Mouse (Mus musculus) lung, embryonic 14.5 days (tissue): Measurements from ENCODE around the gene Nxpe4. TPM values are rescaled to one million over a fixed set of nuclear protein-coding genes. Genes with fewer than 3 reads are reported as not detected.

Source experiments
- ATAC-seq: fragments of 200-750 bp; cut with Nextera tagmentation; 2 replicates; pipeline ENCODE4 v1.8.0; 2017; ENCODE audit warnings: mild to moderate bottlenecking, moderate TSS enrichment, moderate library complexity; ENCODE audit not compliant: insufficient read depth
- DNase-seq: peaks from one replicate; pipeline ENCODE4 v3.0.0-alpha.2; 2015
- H3K27ac ChIP-seq: fragments of 300-500 bp; sonication (generic); 2 replicates; pipeline ENCODE4 v1.5.1; 2014; ENCODE audit warnings: low read depth, mild to moderate bottlenecking, moderate library complexity
- H3K27me3 ChIP-seq: fragments of 300-500 bp; sonication (generic); 2 replicates; pipeline ENCODE4 v1.6.1; 2014; ENCODE audit warnings: low read length, control low read depth; ENCODE audit not compliant: insufficient read depth
- H3K36me3 ChIP-seq: fragments of 300-500 bp; sonication (generic); 2 replicates; pipeline ENCODE4 v1.6.1; 2014; ENCODE audit warnings: control low read depth; ENCODE audit not compliant: insufficient read depth
- H3K4me1 ChIP-seq: fragments of 300-500 bp; sonication (generic); 2 replicates; pipeline ENCODE4 v1.6.1; 2014; ENCODE audit warnings: antibody characterized with exemption, control low read depth; ENCODE audit not compliant: insufficient read depth
- H3K4me2 ChIP-seq: fragments of 300-500 bp; sonication (generic); 2 replicates; pipeline ENCODE4 v1.6.1; 2014; ENCODE audit warnings: mild to moderate bottlenecking
- H3K4me3 ChIP-seq: fragments of 300-500 bp; sonication (generic); 2 replicates; pipeline ENCODE4 v1.5.1; 2014; ENCODE audit warnings: low read depth, low read length
- H3K9ac ChIP-seq: fragments of 300-500 bp; sonication (generic); 2 replicates; pipeline ENCODE4 v1.6.1; 2014
- H3K9me3 ChIP-seq: fragments of 300-500 bp; sonication (generic); 2 replicates; pipeline ENCODE4 v1.6.1; 2016; ENCODE audit warnings: low read depth, low read length, control low read depth
- CTCF ChIP-seq: IDR thresholded peaks from 2 replicates; pipeline ENCODE4 v1.5.1; 2016; ENCODE audit warnings: antibody characterized with exemption, low read depth
- WGBS: fragments of 180-500 bp; shearing (Covaris S2); extraction: QIAGEN DNeasy Blood & Tissue Kit; methylation state at CpG from one replicate; pipeline ENCODE4 v1.1.7; 2014; 5-methylcytosine and 5-hydroxymethylcytosine counted together
- polyA plus RNA-seq: library from polyadenylated mRNA; unstranded; fragments of >200 nt; fragmentation: Nextera tagmentation; extraction: Ambion mirVana; gene quantifications from 2 replicates; pipeline ENCODE4 v1.2.1, GENCODE M21; 2014

Gene Nxpe4
- polyA plus RNA-seq, 1 experiment from 2014 or later = 6.2 TPM

- H3K9ac ChIP-seq = no peak within 1 kb of the TSS
- H3K4me1 ChIP-seq = no peaks in the 10 kb centered on the region
- no peaks in the 10 kb centered on the region for H3K27me3 ChIP-seq
- DNase-seq = peak; percentile 30
- peak within 1 kb of the TSS; percentile 43; the same call in 1 of the 2 replicates for H3K27ac ChIP-seq
- ATAC-seq = no peak
- H3K4me2 ChIP-seq = no peak within 1 kb of the TSS
- H3K36me3 ChIP-seq = no peaks in the 10 kb centered on the region
- no peak for TF ChIP-seq CTCF
- H3K4me3 ChIP-seq = no peak within 1 kb of the TSS
- no peaks in the 10 kb centered on the region for H3K9me3 ChIP-seq
- WGBS = 46% methylated on average over 2 of the region's 2 CpGs
Observed at GRCm38 (mm10) chr9:48353148-48353698, 191.4 kb downstream of the Nxpe4 start, which contains the start of gene Nxpe2. Nxpe2 (minus strand) TSS chr9:48353454.

- Histone ChIP-seq H3K9me3 (no peaks in the 10 kb centered on the region), H3K27ac (no peak overlapping the region), H3K4me2 (no peak overlapping the region), H3K4me3 (no peak overlapping the region), H3K27me3 (no peaks in the 10 kb centered on the region), H3K9ac (no peak overlapping the region), H3K4me1 (no peaks in the 10 kb centered on the region), H3K36me3 (no peaks in the 10 kb centered on the region)
- WGBS = 76% methylated on average over 4 of the region's 4 CpGs
- ATAC-seq = no peak
- TF ChIP-seq CTCF = no peak
- no peak for DNase-seq
Observed at GRCm38 (mm10) chr9:48354122-48354521, 192.3 kb downstream of the Nxpe4 start.

GRCm38 (mm10) chr9:48354793-48355192 is 193.0 kb downstream of the Nxpe4 start:
- Histone ChIP-seq H3K36me3 (no peaks in the 10 kb centered on the region), H3K4me3 (no peak overlapping the region), H3K9ac (no peak overlapping the region), H3K9me3 (no peaks in the 10 kb centered on the region), H3K4me1 (no peaks in the 10 kb centered on the region), H3K27me3 (no peaks in the 10 kb centered on the region), H3K4me2 (no peak overlapping the region), H3K27ac (no peak overlapping the region)
- 32% methylated on average over 3 of the region's 3 CpGs for WGBS
- TF ChIP-seq CTCF = peak; percentile 92
- ATAC-seq (0 out of 2 replicates have a peak, but pooled peaks have one; percentile 49), DNase-seq (peak; percentile 89)

- Histone ChIP-seq H3K4me1 (no peaks in the 10 kb centered on the region), H3K27me3 (no peaks in the 10 kb centered on the region), H3K9me3 (no peaks in the 10 kb centered on the region), H3K4me3 (no peak overlapping the region), H3K4me2 (no peak overlapping the region), H3K27ac (no peak overlapping the region), H3K36me3 (no peaks in the 10 kb centered on the region), H3K9ac (no peak overlapping the region)
- no peak for TF ChIP-seq CTCF
- 85% methylated on average over 3 of the region's 3 CpGs for WGBS
- ATAC-seq = no peak
- no peak for DNase-seq
Observed at GRCm38 (mm10) chr9:48357097-48357496, 195.3 kb downstream of the Nxpe4 start.

- Histone ChIP-seq H3K4me1 (no peaks in the 10 kb centered on the region), H3K36me3 (no peaks in the 10 kb centered on the region), H3K9ac (no peak overlapping the region), H3K27ac (no peak overlapping the region), H3K27me3 (no peaks in the 10 kb centered on the region), H3K4me3 (no peak overlapping the region), H3K4me2 (no peak overlapping the region), H3K9me3 (no peaks in the 10 kb centered on the region)
- 67% methylated on average over 4 of the region's 4 CpGs for WGBS
- no peak for DNase-seq
- ATAC-seq = no peak
- TF ChIP-seq CTCF = no peak
Observed at GRCm38 (mm10) chr9:48360826-48361225, 199.0 kb downstream of the Nxpe4 start.

- Histone ChIP-seq H3K9ac (no peak overlapping the region), H3K9me3 (no peaks in the 10 kb centered on the region), H3K36me3 (no peaks in the 10 kb centered on the region), H3K27me3 (no peaks in the 10 kb centered on the region), H3K27ac (peak overlapping the region; percentile 58; the same call in 1 of the 2 replicates), H3K4me3 (no peak overlapping the region), H3K4me2 (peak overlapping the region; percentile 33; the same call in 1 of the 2 replicates), H3K4me1 (no peaks in the 10 kb centered on the region)
- DNase-seq = no peak
- no peak for TF ChIP-seq CTCF
- WGBS = 45% methylated on average over 14 of the region's 14 CpGs
- peak; percentile 52 for ATAC-seq
Observed at GRCm38 (mm10) chr9:48361815-48362631, 200.2 kb downstream of the Nxpe4 start.

- WGBS = 77% methylated on average over 6 of the region's 6 CpGs
- Histone ChIP-seq H3K4me2 (no peak overlapping the region), H3K9me3 (no peaks in the 10 kb centered on the region), H3K9ac (no peak overlapping the region), H3K36me3 (no peaks in the 10 kb centered on the region), H3K27me3 (no peaks in the 10 kb centered on the region), H3K4me3 (no peak overlapping the region), H3K4me1 (no peaks in the 10 kb centered on the region), H3K27ac (peak overlapping the region; percentile 36; the same call in 1 of the 2 replicates)
- DNase-seq = no peak
- no peak for ATAC-seq
- no peak for TF ChIP-seq CTCF
Observed at GRCm38 (mm10) chr9:48362743-48363142, 200.9 kb downstream of the Nxpe4 start.
